Mouse (Mus musculus): ENCODE results near the gene Sparcl1. TPM values are rescaled to one million over a fixed set of nuclear protein-coding genes. Genes with fewer than 3 reads are reported as not detected.

Gene Sparcl1
- 69.5 and 70.5 TPM in 2 replicates for polyA plus RNA-seq (2015; fragmentation: Nextera tagmentation; extraction: Ambion mirVana)

GRCm38 (mm10) chr5:104113491-104114172 is at the start of gene Sparcl1:
TSS of gene Sparcl1 (minus strand) at chr5:104113733.

DNA sequence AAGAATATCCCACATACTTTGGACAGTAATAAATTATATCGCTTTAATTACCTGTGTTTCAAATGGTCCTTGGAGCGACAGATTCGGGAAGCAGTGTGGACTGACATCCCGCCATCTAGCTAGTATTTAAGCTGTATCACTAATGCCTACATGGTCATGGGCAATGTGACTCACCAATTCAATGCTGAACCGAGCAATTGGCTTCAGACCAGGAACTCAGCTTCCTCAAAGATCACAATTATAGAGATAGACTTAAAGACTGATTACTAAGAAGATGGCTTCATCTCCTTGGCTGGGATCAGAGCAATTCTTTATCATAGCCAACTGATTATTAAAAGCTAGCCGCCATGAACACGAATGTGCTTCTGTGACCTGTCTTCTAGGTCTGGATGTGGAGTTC is 36.0 kb downstream of the Sparcl1 start, which contains the start of gene Gm17660:
TSS of gene Gm17660 (minus strand) at position 101 of the 400 bp plus-strand sequence.

DNA sequence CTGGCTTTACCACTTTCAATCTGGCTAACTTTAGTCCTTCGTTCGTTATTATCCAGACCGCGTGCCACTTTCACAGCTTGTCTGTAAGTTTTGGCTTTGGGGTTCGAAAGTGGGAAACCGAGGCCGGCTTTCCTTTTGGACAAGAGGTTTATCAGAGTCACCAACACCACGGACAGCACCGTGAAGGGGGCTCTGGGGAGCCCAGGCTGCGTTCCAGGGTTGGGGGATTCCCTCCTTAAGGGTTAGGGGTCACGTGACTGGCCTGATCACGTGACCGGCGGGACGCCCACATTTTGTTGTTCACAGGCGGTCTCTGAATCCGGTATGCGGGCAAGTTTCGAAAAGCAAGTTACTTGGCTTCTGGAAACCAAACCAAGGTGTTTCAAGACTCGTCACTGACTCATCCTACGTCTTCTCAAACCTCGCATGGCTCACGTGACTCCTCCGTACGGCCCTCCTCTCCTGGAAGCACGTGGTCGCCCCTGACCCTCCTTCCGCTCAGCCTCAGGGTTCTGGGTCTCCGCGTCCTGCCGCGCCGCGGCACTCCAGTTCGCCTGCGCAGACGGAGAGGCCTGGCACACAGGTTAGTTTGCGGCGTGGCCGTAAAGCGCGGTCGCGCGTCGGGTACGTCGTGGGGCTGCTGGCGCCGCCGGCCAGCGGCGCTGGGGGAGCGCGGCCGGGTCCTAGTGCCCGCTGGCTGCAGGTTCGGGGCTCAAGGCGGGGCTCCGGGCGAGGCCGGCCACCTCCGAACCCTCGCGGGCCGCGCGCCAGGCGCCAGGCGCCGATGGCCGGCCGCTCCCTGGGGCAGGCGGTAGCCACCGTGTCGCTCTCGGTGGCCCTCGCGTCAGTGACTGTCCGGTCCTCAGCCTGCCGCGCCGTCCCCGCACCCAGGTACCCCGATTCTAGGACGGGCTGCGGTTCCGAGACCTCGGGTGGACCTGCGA is 67.0 kb downstream of the Sparcl1 start, which contains the start of gene Nudt9:
TSS of gene Nudt9 (plus strand) at position 51 of the 944 bp plus-strand sequence.

Small RNA genes within 50 kb of the gene (microRNA-seq; reads per million reads assigned to microRNA genes)
- 2.1 reads per million for gene Mir5619 (ENCODE audit: borderline replicate concordance, insufficient number of aligned reads)

Other genes with a start within 250 kb of the Sparcl1 start
- gene Klhl8, start 202.5 kb downstream of the Sparcl1 start, polyA plus RNA-seq (2015; fragmentation: Nextera tagmentation; extraction: Ambion mirVana), result 12.3 and 14.5 TPM in 2 replicates
- gene Hsd17b13, start 136.3 kb downstream of the Sparcl1 start, polyA plus RNA-seq (2015; fragmentation: Nextera tagmentation; extraction: Ambion mirVana), result 10.0 and 12.4 TPM in 2 replicates
- gene Hsd17b11, start 91.8 kb downstream of the Sparcl1 start, polyA plus RNA-seq (2015; fragmentation: Nextera tagmentation; extraction: Ambion mirVana), result 11.8 and 12.5 TPM in 2 replicates
- 54.7 and 81.3 TPM in 2 replicates for gene Nudt9, start 67.4 kb downstream of the Sparcl1 start, polyA plus RNA-seq (2015; fragmentation: Nextera tagmentation; extraction: Ambion mirVana)
- gene Gm17660, start 36.1 kb downstream of the Sparcl1 start, polyA plus RNA-seq (2015; fragmentation: Nextera tagmentation; extraction: Ambion mirVana), result not detected in 2 replicates
- 0.07 TPM in 1 of 2 replicates, not detected in the other for gene Dspp, start 57.0 kb upstream of the Sparcl1 start, polyA plus RNA-seq (2015; fragmentation: Nextera tagmentation; extraction: Ambion mirVana)
- 0.25 and 0.48 TPM in 2 replicates for gene Dmp1, start 88.9 kb upstream of the Sparcl1 start, polyA plus RNA-seq (2015; fragmentation: Nextera tagmentation; extraction: Ambion mirVana)
- 0.35 and 1.7 TPM in 2 replicates for gene Ibsp, start 185.4 kb upstream of the Sparcl1 start, polyA plus RNA-seq (2015; fragmentation: Nextera tagmentation; extraction: Ambion mirVana)
- not detected in 2 replicates for gene Mepe, start 211.6 kb upstream of the Sparcl1 start, polyA plus RNA-seq (2015; fragmentation: Nextera tagmentation; extraction: Ambion mirVana)